Mouse (Mus musculus) limb, embryonic 13.5 days (tissue): Measurements from ENCODE around the gene Dhcr24. TPM values are rescaled to one million over a fixed set of nuclear protein-coding genes. Genes with fewer than 3 reads are reported as not detected.

ENCODE experiments used
- ATAC-seq: fragments of 200-750 bp; cut with Nextera tagmentation; 2 replicates; pipeline ENCODE4 v1.8.0; 2017; ENCODE audit warnings: low read depth, moderate number of reproducible peaks, moderate TSS enrichment; ENCODE audit not compliant: low FRiP score
- H3K27ac ChIP-seq: fragments of 300-500 bp; sonication (generic); 2 replicates; pipeline ENCODE4 v1.5.1; 2015; ENCODE audit warnings: inconsistent platforms, mild to moderate bottlenecking, moderate library complexity
- H3K27me3 ChIP-seq: fragments of 300-500 bp; sonication (generic); 2 replicates; pipeline ENCODE4 v1.6.1; 2015; ENCODE audit warnings: mild to moderate bottlenecking, inconsistent platforms
- H3K36me3 ChIP-seq: fragments of 300-500 bp; sonication (generic); 2 replicates; pipeline ENCODE4 v1.6.1; 2015; ENCODE audit warnings: inconsistent platforms, mild to moderate bottlenecking, moderate library complexity
- H3K4me1 ChIP-seq: fragments of 300-500 bp; sonication (generic); 2 replicates; pipeline ENCODE4 v1.6.1; 2015; ENCODE audit warnings: inconsistent platforms
- H3K4me2 ChIP-seq: fragments of 300-500 bp; sonication (generic); replicated peaks from 2 replicates; pipeline ENCODE4 v1.6.1; 2015; ENCODE audit warnings: inconsistent platforms, mild to moderate bottlenecking, moderate library complexity
- H3K4me3 ChIP-seq: fragments of 300-500 bp; sonication (generic); 2 replicates; pipeline ENCODE4 v1.5.1; 2015; ENCODE audit warnings: moderate library complexity, mild to moderate bottlenecking, inconsistent platforms
- H3K9ac ChIP-seq: fragments of 300-500 bp; sonication (generic); 2 replicates; pipeline ENCODE4 v1.6.1; 2015; ENCODE audit warnings: mild to moderate bottlenecking, inconsistent platforms
- H3K9me3 ChIP-seq: fragments of 300-500 bp; sonication (generic); 2 replicates; pipeline ENCODE4 v1.6.1; 2016; ENCODE audit warnings: inconsistent platforms
- WGBS: fragments of 180-500 bp; shearing (Covaris S2); methylation state at CpG from one replicate; pipeline ENCODE4 v1.1.7; 2015; 5-methylcytosine and 5-hydroxymethylcytosine counted together
- polyA plus RNA-seq: library from polyadenylated mRNA; unstranded; fragments of >200 nt; fragmentation: Nextera tagmentation; extraction: Ambion mirVana; gene quantifications from 2 replicates; pipeline ENCODE4 v1.2.1, GENCODE M21; 2015

Gene Dhcr24
- polyA plus RNA-seq, 1 experiment from 2014 or later, result 5.5 TPM

- peaks cover 54% of the 10 kb centered on the region for H3K36me3 ChIP-seq
- no peaks in the 10 kb centered on the region for H3K27me3 ChIP-seq
- no peaks in the 10 kb centered on the region for H3K9me3 ChIP-seq
- no peak for ATAC-seq
- 86% methylated on average over 9 of the region's 9 CpGs for WGBS
- no peak overlapping the region for H3K27ac ChIP-seq
- H3K4me1 ChIP-seq, result no peaks in the 10 kb centered on the region
- no peak overlapping the region for H3K4me3 ChIP-seq
- no peak overlapping the region for H3K4me2 ChIP-seq
- no peak overlapping the region for H3K9ac ChIP-seq
These were observed 30.0 kb downstream of the Dhcr24 start for GRCm38 (mm10) chr4:106590871-106591270.

DNA sequence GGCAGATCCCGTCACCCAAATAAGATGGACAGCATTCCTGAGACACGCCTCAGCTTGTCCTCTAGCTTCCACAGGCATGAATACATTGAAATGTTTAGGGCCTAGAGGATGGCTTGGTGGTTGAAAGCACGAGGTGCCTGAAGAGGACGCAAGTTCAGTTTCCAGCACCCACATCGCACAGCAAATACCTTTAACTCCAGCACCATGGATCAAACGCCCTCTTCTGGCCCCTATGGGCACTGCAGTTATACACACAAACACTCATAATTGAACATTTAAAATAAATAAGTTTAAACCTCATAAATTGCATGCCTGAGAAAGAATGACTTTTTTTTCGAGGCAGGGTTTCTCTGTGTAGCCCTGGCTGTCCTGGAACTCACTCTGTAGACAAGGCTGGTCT, 32.8 kb downstream of the Dhcr24 start:
- ATAC-seq, result no peak
- Histone ChIP-seq H3K27me3 (no peaks in the 10 kb centered on the region), H3K4me3 (no peak overlapping the region), H3K36me3 (peaks cover 27% of the 10 kb centered on the region), H3K9me3 (no peaks in the 10 kb centered on the region), H3K4me1 (no peaks in the 10 kb centered on the region), H3K9ac (no peak overlapping the region), H3K27ac (no peak overlapping the region), H3K4me2 (no peak overlapping the region)
- WGBS, result 55% methylated on average over 7 of the region's 7 CpGs

DNA sequence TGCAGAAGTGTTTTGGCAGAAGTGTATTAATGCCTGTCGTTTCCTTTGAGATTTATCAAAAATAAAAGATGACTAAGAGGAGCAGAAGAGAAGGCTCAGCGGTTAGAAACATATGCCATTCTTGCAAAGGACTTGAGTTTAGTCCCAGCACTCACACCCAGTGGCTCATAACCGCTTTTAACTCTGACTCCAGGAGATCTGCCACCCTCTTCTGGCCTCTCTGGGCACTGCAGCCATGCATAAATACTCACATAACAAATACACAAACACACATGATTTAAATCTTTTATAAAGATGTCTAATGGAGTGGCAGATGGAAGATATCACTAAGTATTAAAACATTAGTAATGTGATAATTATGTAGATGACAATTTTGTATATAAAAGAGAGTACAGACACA, 35.4 kb downstream of the Dhcr24 start:
- Histone ChIP-seq H3K9me3 (no peaks in the 10 kb centered on the region), H3K4me1 (no peaks in the 10 kb centered on the region), H3K9ac (no peak overlapping the region), H3K27me3 (no peaks in the 10 kb centered on the region), H3K4me2 (no peak overlapping the region), H3K4me3 (no peak overlapping the region), H3K27ac (no peak overlapping the region), H3K36me3 (peaks cover 2% of the 10 kb centered on the region; the same call in 1 of the 2 replicates)
- ATAC-seq, result no peak
- 59% methylated on average over 3 of the region's 3 CpGs for WGBS

GRCm38 (mm10) chr4:106597055-106597454, 36.2 kb downstream of the Dhcr24 start:
- Histone ChIP-seq H3K27ac (no peak overlapping the region), H3K9me3 (no peaks in the 10 kb centered on the region), H3K27me3 (no peaks in the 10 kb centered on the region), H3K4me2 (no peak overlapping the region), H3K4me1 (no peaks in the 10 kb centered on the region), H3K4me3 (no peak overlapping the region), H3K9ac (no peak overlapping the region), H3K36me3 (no peaks in the 10 kb centered on the region)
- 75% methylated on average over 9 of the region's 9 CpGs for WGBS
- no peak for ATAC-seq

- Histone ChIP-seq H3K4me2 (no peak overlapping the region), H3K4me3 (no peak overlapping the region), H3K4me1 (no peaks in the 10 kb centered on the region), H3K27ac (no peak overlapping the region), H3K36me3 (no peaks in the 10 kb centered on the region), H3K9ac (no peak overlapping the region), H3K27me3 (no peaks in the 10 kb centered on the region), H3K9me3 (no peaks in the 10 kb centered on the region)
- WGBS, result 76% methylated on average over 4 of the region's 4 CpGs
- ATAC-seq, result no peak
These were observed 36.9 kb downstream of the Dhcr24 start for GRCm38 (mm10) chr4:106597741-106598140.

DNA sequence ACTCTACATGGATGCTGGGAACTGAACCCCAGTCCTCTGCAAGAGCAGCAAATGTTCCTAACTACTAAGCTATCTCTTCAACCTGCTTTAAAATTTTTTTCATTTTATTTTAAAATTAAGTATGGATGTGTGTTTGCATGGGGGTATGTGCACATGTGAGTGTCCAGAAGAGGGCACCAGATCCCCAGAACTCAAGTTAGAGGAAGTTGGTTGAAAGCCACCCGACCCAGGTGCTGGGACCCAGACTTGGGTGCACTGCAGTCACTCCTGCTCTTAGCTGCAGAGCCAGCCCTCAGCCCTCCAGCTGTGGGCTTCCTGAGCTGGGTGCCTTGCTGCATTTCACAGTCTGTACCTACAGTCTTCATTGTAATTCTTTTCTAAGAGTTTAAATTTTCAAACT, 38.6 kb downstream of the Dhcr24 start:
- WGBS, result 52% methylated on average over 1 of the region's 1 CpGs
- Histone ChIP-seq H3K36me3 (no peaks in the 10 kb centered on the region), H3K4me2 (no peak overlapping the region), H3K4me1 (no peaks in the 10 kb centered on the region), H3K27me3 (no peaks in the 10 kb centered on the region), H3K9ac (no peak overlapping the region), H3K9me3 (no peaks in the 10 kb centered on the region), H3K27ac (no peak overlapping the region), H3K4me3 (no peak overlapping the region)
- no peak for ATAC-seq

DNA sequence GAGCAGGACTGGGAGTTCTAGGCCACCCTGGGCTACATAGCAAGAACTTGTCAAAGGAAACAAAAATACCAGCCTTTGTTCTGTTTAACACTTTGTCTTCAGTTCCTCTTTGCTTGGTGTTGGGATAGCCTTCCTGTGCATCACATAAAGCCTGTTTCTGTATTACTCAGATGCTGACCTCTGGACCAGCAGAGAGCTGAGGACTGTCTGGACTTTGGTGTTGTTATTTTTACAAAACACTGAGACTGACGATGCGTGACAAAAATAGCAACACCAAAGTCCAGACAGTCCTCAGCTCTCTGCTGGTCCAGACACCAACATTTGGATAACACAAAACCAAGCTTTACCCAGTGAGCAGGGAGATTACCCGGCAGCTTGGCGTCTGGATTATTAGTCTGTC, 39.9 kb downstream of the Dhcr24 start:
- ATAC-seq, result no peak
- no peaks in the 10 kb centered on the region for H3K27me3 ChIP-seq
- no peak overlapping the region for H3K4me3 ChIP-seq
- no peak overlapping the region for H3K9ac ChIP-seq
- H3K4me2 ChIP-seq, result no peak overlapping the region
- H3K9me3 ChIP-seq, result no peaks in the 10 kb centered on the region
- H3K36me3 ChIP-seq, result no peaks in the 10 kb centered on the region
- no peaks in the 10 kb centered on the region for H3K4me1 ChIP-seq
- WGBS, result 80% methylated on average over 4 of the region's 4 CpGs
- no peak overlapping the region for H3K27ac ChIP-seq

GRCm38 (mm10) chr4:106606639-106607554, 46.1 kb downstream of the Dhcr24 start:
- Histone ChIP-seq H3K9ac (peak overlapping the region; percentile 15; the same call in 1 of the 2 replicates), H3K27me3 (no peaks in the 10 kb centered on the region), H3K4me2 (peak overlapping the region; percentile 47), H3K4me3 (0 out of 2 replicates have a peak overlapping the region, but pooled peaks have one; percentile 7), H3K36me3 (no peaks in the 10 kb centered on the region), H3K4me1 (peaks cover 7% of the 10 kb centered on the region; the same call in 1 of the 2 replicates), H3K9me3 (0 out of 2 replicates have a peak, but pooled peaks cover 3% of the 10 kb centered on the region), H3K27ac (no peak overlapping the region)
- peak; percentile 94 for ATAC-seq
- 46% methylated on average over 18 of the region's 18 CpGs for WGBS

DNA sequence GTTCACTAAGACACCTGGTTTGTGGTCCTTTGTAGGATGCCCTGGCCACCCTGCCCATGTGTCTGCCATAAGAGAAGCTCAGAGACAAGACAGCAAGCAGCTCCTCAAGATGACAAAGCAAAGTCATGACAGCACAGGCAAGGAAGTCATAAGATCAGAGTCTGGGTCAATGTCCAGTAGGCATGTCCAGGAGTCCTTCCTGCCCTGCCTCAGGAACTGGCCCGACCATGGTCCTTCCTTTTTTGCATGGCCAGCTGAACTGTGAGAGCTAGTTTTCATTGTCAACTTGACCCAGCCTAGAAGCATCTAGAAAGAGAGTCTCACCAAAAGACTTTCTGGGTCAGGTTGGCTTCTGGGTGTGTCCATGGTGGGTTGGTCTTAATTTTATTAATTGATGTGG, 47.1 kb downstream of the Dhcr24 start:
- H3K9me3 ChIP-seq, result 0 out of 2 replicates have a peak, but pooled peaks cover 3% of the 10 kb centered on the region
- no peak overlapping the region for H3K4me2 ChIP-seq
- H3K4me3 ChIP-seq, result no peak overlapping the region
- H3K27me3 ChIP-seq, result no peaks in the 10 kb centered on the region
- H3K27ac ChIP-seq, result no peak overlapping the region
- no peaks in the 10 kb centered on the region for H3K36me3 ChIP-seq
- WGBS, result 88% methylated on average over 1 of the region's 1 CpGs
- peaks cover 7% of the 10 kb centered on the region; the same call in 1 of the 2 replicates for H3K4me1 ChIP-seq
- ATAC-seq, result no peak
- H3K9ac ChIP-seq, result no peak overlapping the region

DNA sequence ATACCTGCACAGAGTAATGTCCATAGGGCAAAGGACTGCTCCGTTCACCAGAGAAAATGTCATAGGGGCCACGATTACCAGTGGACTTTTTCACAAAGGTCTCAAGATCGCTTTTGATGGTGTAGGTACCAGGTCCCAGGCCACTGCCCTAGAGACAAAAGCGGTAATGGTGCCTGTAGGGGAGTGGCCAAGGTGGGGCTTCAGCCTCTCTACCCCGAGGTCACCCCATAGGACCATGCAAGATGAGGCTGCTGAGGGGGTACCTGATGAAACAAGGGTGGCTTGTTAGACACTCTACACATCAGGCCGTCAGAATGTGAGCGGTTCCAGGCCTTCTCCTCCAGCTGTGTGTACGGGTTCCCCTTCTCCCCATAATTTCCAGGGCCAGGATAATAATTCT, 52.3 kb downstream of the Dhcr24 start:
- Histone ChIP-seq H3K36me3 (no peaks in the 10 kb centered on the region), H3K4me3 (no peak overlapping the region), H3K9ac (no peak overlapping the region), H3K4me1 (peaks cover 10% of the 10 kb centered on the region), H3K27ac (no peak overlapping the region), H3K9me3 (0 out of 2 replicates have a peak, but pooled peaks cover 3% of the 10 kb centered on the region), H3K27me3 (peaks cover 9% of the 10 kb centered on the region), H3K4me2 (no peak overlapping the region)
- 78% methylated on average over 8 of the region's 8 CpGs for WGBS
- no peak for ATAC-seq

GRCm38 (mm10) chr4:106613560-106613959, 52.7 kb downstream of the Dhcr24 start:
- WGBS, result 74% methylated on average over 3 of the region's 3 CpGs
- ATAC-seq, result no peak
- H3K4me2 ChIP-seq, result no peak overlapping the region
- no peak overlapping the region for H3K9ac ChIP-seq
- no peak overlapping the region for H3K4me3 ChIP-seq
- no peak overlapping the region for H3K27ac ChIP-seq
- peaks cover 9% of the 10 kb centered on the region for H3K27me3 ChIP-seq
- peaks cover 10% of the 10 kb centered on the region for H3K4me1 ChIP-seq
- 0 out of 2 replicates have a peak, but pooled peaks cover under 1% of the 10 kb centered on the region for H3K9me3 ChIP-seq
- no peaks in the 10 kb centered on the region for H3K36me3 ChIP-seq

GRCm38 (mm10) chr4:106614180-106614797, 53.5 kb downstream of the Dhcr24 start:
- Histone ChIP-seq H3K9ac (no peak overlapping the region), H3K27me3 (peaks cover 9% of the 10 kb centered on the region), H3K36me3 (no peaks in the 10 kb centered on the region), H3K4me3 (no peak overlapping the region), H3K9me3 (no peaks in the 10 kb centered on the region), H3K4me2 (no peak overlapping the region), H3K27ac (no peak overlapping the region), H3K4me1 (peaks cover 10% of the 10 kb centered on the region)
- WGBS, result 40% methylated on average over 7 of the region's 7 CpGs
- ATAC-seq, result peak; percentile 71
